Mouse (Mus musculus) testis, adult 2 months (tissue): ENCODE results near the gene Rnase9.

Source experiments
- CTCF ChIP-seq: fragments of 200-500 bp; IDR thresholded peaks from 2 replicates; pipeline ENCODE4 v1.5.1; 2012; ENCODE audit warnings: low read depth, mild to moderate bottlenecking, inconsistent platforms, low read length, moderate library complexity; ENCODE audit not compliant: control insufficient read depth, insufficient read depth, insufficient replicate concordance
- POLR2A ChIP-seq: fragments of 200-500 bp; IDR thresholded peaks from 2 replicates; pipeline ENCODE4 v1.6.1; 2012; ENCODE audit warnings: low read depth, mild to moderate bottlenecking, inconsistent platforms, low read length, moderate library complexity; ENCODE audit not compliant: control insufficient read depth

DNA sequence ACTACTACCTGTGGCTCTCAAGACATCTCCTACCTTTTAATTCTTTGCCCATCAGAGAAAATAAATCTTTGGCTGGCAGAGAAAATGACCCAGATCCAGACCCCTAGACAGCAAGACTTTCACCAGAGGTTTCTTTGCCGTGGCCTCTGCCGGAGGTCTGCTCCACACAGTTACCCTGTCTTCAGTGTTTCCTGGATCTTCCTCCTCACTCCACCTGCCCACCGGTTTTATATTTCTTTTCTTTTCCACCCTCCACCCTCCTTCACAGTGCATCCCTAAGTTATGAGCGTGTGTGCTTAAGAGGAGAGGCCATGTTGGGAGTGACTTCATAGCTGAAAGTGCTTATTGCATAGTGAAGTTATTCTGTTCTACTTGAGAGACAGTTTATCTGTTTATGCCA, 18.2 kb downstream of the Rnase9 start:
- no peak for TF ChIP-seq POLR2A
- no peak for TF ChIP-seq CTCF
